Mouse (Mus musculus): ENCODE measurements around the gene Ppil6. TPM values are rescaled to one million over a fixed set of nuclear protein-coding genes. Genes with fewer than 3 reads are reported as not detected.

The Ppil6 gene
- total RNA-seq, 1 experiment from 2014 or later, result not detected

DNA sequence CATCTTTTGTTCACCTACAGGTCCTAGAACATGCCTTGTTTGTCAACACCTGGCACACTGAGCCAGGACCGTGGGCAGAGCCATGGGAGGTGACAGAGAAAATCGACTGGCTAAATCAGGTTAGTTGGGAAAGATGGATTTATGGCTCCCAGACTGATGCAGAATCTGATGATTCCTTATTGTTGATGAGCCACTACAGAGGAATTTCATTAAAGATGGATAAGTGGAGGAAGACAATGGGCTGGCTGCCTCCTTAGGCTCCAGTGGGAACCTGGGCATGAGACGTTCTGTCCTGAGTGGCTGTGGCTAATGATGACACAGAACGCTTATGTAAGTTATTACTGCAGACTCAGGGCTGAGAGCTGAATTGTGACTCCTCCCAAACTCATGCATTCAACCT, 63.5 kb downstream of the Ppil6 start:
- ATAC-seq (ENCODE audit: extremely low read depth, insufficient number of reproducible peaks, low FRiP score, poor library complexity, severe bottlenecking), result no peak

DNA sequence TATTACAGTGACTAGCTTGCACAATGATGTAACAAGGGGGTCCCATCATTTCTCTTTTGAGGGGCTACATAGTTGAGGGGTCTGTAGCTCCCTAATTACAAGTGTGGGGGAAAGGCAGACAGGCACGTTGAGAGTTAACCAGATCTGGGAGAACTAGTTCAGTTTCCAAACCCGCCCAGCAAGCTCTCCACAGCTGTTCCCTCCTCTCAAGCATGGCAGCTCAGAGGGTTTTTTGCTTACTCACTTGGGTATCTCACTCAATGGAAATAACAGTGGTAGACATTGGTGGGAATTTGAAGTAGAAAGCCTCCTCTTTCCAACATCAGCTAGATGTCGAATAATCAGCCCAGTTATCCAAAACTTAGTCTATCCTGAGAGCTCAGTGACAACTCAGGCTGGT, 64.8 kb downstream of the Ppil6 start:
- no peak for ATAC-seq (ENCODE audit: extremely low read depth, insufficient number of reproducible peaks, low FRiP score, poor library complexity, severe bottlenecking)

- no peak for ATAC-seq (ENCODE audit: extremely low read depth, insufficient number of reproducible peaks, low FRiP score, poor library complexity, severe bottlenecking)
Measured at GRCm38 (mm10) chr10:41558401-41558800, 68.2 kb downstream of the Ppil6 start.

GRCm38 (mm10) chr10:41561701-41562395, 71.6 kb downstream of the Ppil6 start:
- ATAC-seq (ENCODE audit: extremely low read depth, insufficient number of reproducible peaks, low FRiP score, poor library complexity, severe bottlenecking), result no peak

Other genes with a start within 250 kb of the Ppil6 start
- 33.6 and 36.2 TPM in 2 replicates for gene Fig4, start 187.2 kb upstream of the Ppil6 start, total RNA-seq (2017)
- gene Ak9, start 186.5 kb upstream of the Ppil6 start, total RNA-seq (2017), result not detected in 2 replicates
- gene Zbtb24, start 40.1 kb upstream of the Ppil6 start, total RNA-seq (2017), result 62.5 and 64.1 TPM in 2 replicates
- gene Mical1, start 14.1 kb upstream of the Ppil6 start, total RNA-seq (2017), result 255 and 263 TPM in 2 replicates
- gene Smpd2, start 70 bp upstream of the Ppil6 start, total RNA-seq (2017), result 24.4 and 25.5 TPM in 2 replicates
- 137 and 155 TPM in 2 replicates for gene Cd164, start 29.0 kb downstream of the Ppil6 start, total RNA-seq (2017)
- gene Ccdc162, start 226.2 kb downstream of the Ppil6 start, total RNA-seq (2017), result under 0.01 and 0.23 TPM in 2 replicates